Mouse (Mus musculus) heart, embryonic 14.5 days (tissue): Measurements from ENCODE around the gene Ypel3. TPM values are rescaled to one million over a fixed set of nuclear protein-coding genes. Genes with fewer than 3 reads are reported as not detected.

Source experiments
- ATAC-seq: fragments of 200-750 bp; cut with Nextera tagmentation; 2 replicates; pipeline ENCODE4 v1.8.0; 2017; ENCODE audit warnings: low read depth, moderate TSS enrichment; ENCODE audit not compliant: insufficient number of reproducible peaks, insufficient read depth, low FRiP score
- H3K27ac ChIP-seq, 2 experiments: fragments of 200-500 bp in 1 of 2; fragments of 300-500 bp in 1 of 2; sonication (generic) in 1 of 2; replicated peaks in 1 of 2; 2 replicates each; pipeline ENCODE4 v1.5.1; 2012 to 2014; ENCODE audit warnings: low read depth in 2 of 2, low read length in 2 of 2, control low read depth in 1 of 2, mild to moderate bottlenecking in 1 of 2, mixed read lengths in 1 of 2; ENCODE audit not compliant: control insufficient read depth in 1 of 2, insufficient read depth in 1 of 2
- H3K27me3 ChIP-seq: fragments of 300-500 bp; sonication (generic); 2 replicates; pipeline ENCODE4 v1.6.1; 2014; ENCODE audit warnings: mild to moderate bottlenecking, low read length, control low read depth; ENCODE audit not compliant: control insufficient read depth, insufficient read depth
- H3K36me3 ChIP-seq: fragments of 300-500 bp; sonication (generic); 2 replicates; pipeline ENCODE4 v1.6.1; 2014; ENCODE audit warnings: mild to moderate bottlenecking, control low read depth, low read length, mixed read lengths; ENCODE audit not compliant: control insufficient read depth, insufficient read depth
- H3K4me1 ChIP-seq, 2 experiments: fragments of 200-500 bp in 1 of 2; fragments of 300-500 bp in 1 of 2; sonication (generic) in 1 of 2; 2 replicates each; pipeline ENCODE4 v1.6.1; 2012 to 2014; ENCODE audit warnings: low read length in 2 of 2, control low read depth in 1 of 2, mixed read lengths in 1 of 2; ENCODE audit not compliant: control insufficient read depth in 2 of 2, insufficient read depth in 2 of 2
- H3K4me2 ChIP-seq: fragments of 300-500 bp; sonication (generic); 2 replicates; pipeline ENCODE4 v1.6.1; 2014; ENCODE audit warnings: mild to moderate bottlenecking, low read length
- H3K4me3 ChIP-seq, 2 experiments: fragments of 200-500 bp in 1 of 2; fragments of 300-500 bp in 1 of 2; sonication (generic) in 1 of 2; 2 replicates each; pipeline ENCODE4 v1.5.1; 2012 to 2014; ENCODE audit warnings: low read length in 2 of 2, mild to moderate bottlenecking in 2 of 2, control low read depth in 1 of 2, low read depth in 1 of 2, moderate library complexity in 1 of 2; ENCODE audit not compliant: control insufficient read depth in 1 of 2, insufficient read depth in 1 of 2
- H3K9ac ChIP-seq: fragments of 300-500 bp; sonication (generic); 2 replicates; pipeline ENCODE4 v1.6.1; 2014; ENCODE audit warnings: mild to moderate bottlenecking, low read length
- H3K9me3 ChIP-seq: fragments of 300-500 bp; sonication (generic); 2 replicates; pipeline ENCODE4 v1.6.1; 2016; ENCODE audit warnings: low read length, control low read depth; ENCODE audit not compliant: control insufficient read depth
- WGBS: fragments of 180-500 bp; shearing (Covaris S2); extraction: QIAGEN DNeasy Blood & Tissue Kit; methylation state at CpG from one replicate; pipeline ENCODE4 v1.1.7; 2014; 5-methylcytosine and 5-hydroxymethylcytosine counted together
- polyA plus RNA-seq: library from polyadenylated mRNA; unstranded; fragments of >200 nt; fragmentation: Nextera tagmentation; extraction: Ambion mirVana; gene quantifications from 2 replicates; pipeline ENCODE4 v1.2.1, GENCODE M21; 2014

The Ypel3 gene
- polyA plus RNA-seq, 1 experiment from 2014 or later, result 121 TPM

GRCm38 (mm10) chr7:126821835-126822511, 45.2 kb downstream of the Ypel3 start:
- no peaks in the 10 kb centered on the region for H3K36me3 ChIP-seq
- no peaks in the 10 kb centered on the region for H3K9me3 ChIP-seq
- H3K9ac ChIP-seq, result no peak overlapping the region
- no peak overlapping the region for H3K27ac ChIP-seq
- ATAC-seq, result 0 out of 2 replicates have a peak, but pooled peaks have one; percentile 26
- H3K4me2 ChIP-seq, result no peak overlapping the region
- H3K4me3 ChIP-seq, result no peak overlapping the region
- H3K27me3 ChIP-seq, result peaks cover 39% of the 10 kb centered on the region
- peaks cover 0 to 4% of the 10 kb centered on the region in 2 experiments; a peak in 2 of 4 replicates for H3K4me1 ChIP-seq
- WGBS, result 24% methylated on average over 7 of the region's 7 CpGs

DNA sequence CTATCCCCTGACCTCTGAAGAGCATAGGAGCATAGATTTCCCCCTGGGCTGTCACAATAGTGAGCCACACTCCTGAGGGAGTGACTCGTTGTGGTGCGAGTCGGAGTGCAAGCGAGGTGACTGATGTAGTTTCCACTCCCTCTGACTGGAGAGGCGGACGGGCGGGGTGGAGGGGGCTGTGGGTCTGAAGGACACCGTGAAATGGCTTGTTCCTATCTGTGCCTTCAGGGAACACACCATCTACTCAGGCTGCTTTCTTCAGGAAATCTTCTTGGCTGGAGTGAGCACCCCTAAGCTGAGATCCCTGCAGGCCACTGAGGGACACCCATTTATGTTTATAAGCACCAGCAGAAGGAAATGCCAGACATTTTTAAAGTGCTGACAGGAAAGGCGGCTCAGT, 46.0 kb downstream of the Ypel3 start:
- ATAC-seq, result no peak
- Histone ChIP-seq H3K4me2 (no peak overlapping the region), H3K36me3 (no peaks in the 10 kb centered on the region), H3K27me3 (peaks cover 39% of the 10 kb centered on the region), H3K9me3 (no peaks in the 10 kb centered on the region), H3K4me3 (no peak overlapping the region), H3K4me1 (peaks cover 0 to 4% of the 10 kb centered on the region in 2 experiments; a peak in 2 of 4 replicates), H3K9ac (no peak overlapping the region), H3K27ac (no peak overlapping the region)
- WGBS, result 15% methylated on average over 9 of the region's 9 CpGs

- Histone ChIP-seq H3K36me3 (no peaks in the 10 kb centered on the region), H3K9me3 (no peaks in the 10 kb centered on the region), H3K9ac (0 out of 2 replicates have a peak overlapping the region, but pooled peaks have one; percentile 8), H3K27me3 (peaks cover 39% of the 10 kb centered on the region), H3K27ac (no peak overlapping the region), H3K4me3 (peak overlapping the region in 1 of 2 experiments; percentile 27; a peak in 2 of 4 replicates), H3K4me2 (peak overlapping the region; percentile 57), H3K4me1 (peaks cover 0 to 4% of the 10 kb centered on the region in 2 experiments; a peak in 2 of 4 replicates)
- ATAC-seq, result no peak
- 4% methylated on average over 18 of the region's 19 CpGs for WGBS
Observed at GRCm38 (mm10) chr7:126823202-126823711, 46.5 kb downstream of the Ypel3 start.

DNA sequence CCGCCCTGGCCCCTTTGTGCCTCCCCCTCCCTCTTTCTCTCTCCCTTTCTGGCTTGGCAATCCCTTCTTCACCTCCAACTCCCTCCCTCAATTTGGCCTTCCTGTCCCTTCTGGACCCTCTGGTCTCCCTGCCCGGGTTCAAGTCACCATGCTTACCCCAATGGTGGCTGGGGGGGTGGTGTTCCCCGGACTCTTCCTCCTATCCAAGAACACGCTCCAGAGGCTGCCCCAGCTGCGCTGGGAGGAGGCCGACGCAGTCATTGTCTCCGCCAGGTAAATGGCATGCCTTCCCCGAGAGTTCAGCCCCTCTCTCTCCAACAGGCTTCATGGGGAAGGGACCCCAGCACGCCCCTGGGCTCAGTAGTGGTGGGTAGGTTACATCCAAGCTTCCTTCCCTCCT, 47.2 kb downstream of the Ypel3 start:
- Histone ChIP-seq H3K27ac (no peak overlapping the region), H3K4me2 (no peak overlapping the region), H3K36me3 (no peaks in the 10 kb centered on the region), H3K4me3 (no peak overlapping the region), H3K27me3 (peaks cover 40% of the 10 kb centered on the region), H3K9ac (no peak overlapping the region), H3K4me1 (peaks cover 0 to 4% of the 10 kb centered on the region in 2 experiments; a peak in 2 of 4 replicates), H3K9me3 (no peaks in the 10 kb centered on the region)
- no peak for ATAC-seq
- 8% methylated on average over 10 of the region's 10 CpGs for WGBS

DNA sequence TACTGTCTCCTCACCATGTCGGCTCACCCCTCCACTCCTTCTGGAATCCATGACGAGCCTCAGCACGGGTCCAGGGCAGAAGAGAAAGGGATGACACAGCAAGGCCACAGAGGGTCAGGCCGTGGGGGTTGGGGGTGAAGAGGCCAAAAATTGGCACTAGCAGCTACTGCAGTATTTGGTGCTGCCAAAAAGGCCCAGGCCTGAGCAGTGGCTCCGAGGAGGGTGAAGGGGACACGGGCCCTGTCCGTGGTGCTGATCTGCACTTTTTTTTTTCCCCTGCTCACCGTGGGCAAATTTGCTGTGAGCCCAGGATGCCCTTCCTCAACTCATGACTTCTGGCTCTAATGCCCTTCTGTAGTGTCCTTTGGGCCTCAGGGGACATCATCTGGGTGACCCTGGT, 48.6 kb downstream of the Ypel3 start:
- Histone ChIP-seq H3K36me3 (no peaks in the 10 kb centered on the region), H3K4me2 (no peak overlapping the region), H3K9ac (no peak overlapping the region), H3K4me1 (peaks cover 0 to 4% of the 10 kb centered on the region in 2 experiments; a peak in 2 of 4 replicates), H3K4me3 (no peak overlapping the region), H3K27ac (no peak overlapping the region), H3K9me3 (no peaks in the 10 kb centered on the region), H3K27me3 (peaks cover 50% of the 10 kb centered on the region)
- 10% methylated on average over 7 of the region's 8 CpGs for WGBS
- ATAC-seq, result no peak

DNA sequence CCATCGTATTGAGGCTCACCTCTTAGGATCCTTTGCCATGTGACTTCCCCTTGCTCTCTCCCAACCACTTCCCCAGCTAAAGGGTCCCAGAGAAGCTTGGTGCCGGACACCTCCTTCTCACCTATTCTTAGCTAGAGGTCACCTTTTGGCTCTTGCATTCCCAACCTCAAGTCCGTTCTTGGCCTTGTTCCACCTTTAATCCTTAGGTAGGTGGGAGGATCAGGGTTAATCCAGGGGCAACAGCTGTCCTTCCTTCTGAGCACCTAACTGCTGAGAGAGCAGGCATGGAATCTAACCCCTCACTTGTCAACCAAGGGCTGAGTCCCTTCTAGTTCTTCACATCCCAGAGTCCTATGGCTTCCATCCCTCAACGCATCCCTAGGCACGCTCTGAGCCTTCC, 49.2 kb downstream of the Ypel3 start:
- Histone ChIP-seq H3K4me1 (peaks cover 0 to 4% of the 10 kb centered on the region in 2 experiments; a peak in 2 of 4 replicates), H3K27ac (no peak overlapping the region), H3K4me3 (no peak overlapping the region), H3K9me3 (no peaks in the 10 kb centered on the region), H3K4me2 (no peak overlapping the region), H3K36me3 (no peaks in the 10 kb centered on the region), H3K9ac (no peak overlapping the region), H3K27me3 (peaks cover 51% of the 10 kb centered on the region)
- WGBS, result 52% methylated on average over 5 of the region's 5 CpGs
- no peak for ATAC-seq
